Comparison of ENCODE assay signal across 8 mouse cellular contexts in genomic region chr6:57703703-57704102, GRCm38 (mm10). TPM values are rescaled to one million over a fixed set of nuclear protein-coding genes. Genes with fewer than 3 reads are reported as not detected.
DNase-seq lines count a peak whose midpoint lies in the region; ATAC-seq and TF ChIP-seq lines count a peak whose summit lies in the region.

No protein-coding gene starts in this region.

- no peaks in the 10 kb centered on the region for H3K27me3 ChIP-seq in heart, adult 2 months (ENCODE audit: control insufficient read depth, insufficient read depth, low read length)
- no peaks in the 10 kb centered on the region for H3K27me3 ChIP-seq in forebrain, embryonic 12.5 days
- H3K27me3 ChIP-seq in kidney, postnatal 0 days (ENCODE audit: insufficient read depth, low read length) = no peaks in the 10 kb centered on the region
- H3K27me3 ChIP-seq in midbrain, embryonic 11.5 days (ENCODE audit: control insufficient read depth, insufficient read depth, low read length) = no peaks in the 10 kb centered on the region

- DNase-seq in heart, adult 2 months = no peak
- DNase-seq in heart, postnatal 4 days = no peak
- DNase-seq in MN1 (ENCODE audit: low spot score) = peak; percentile 26
- peak; percentile 58 for DNase-seq in kidney, postnatal 0 days (ENCODE audit: low spot score)
- DNase-seq in midbrain, embryonic 11.5 days (ENCODE audit: low spot score, missing footprints) = peak; percentile 87
- DNase-seq in right cerebral cortex, postnatal 25 days = no peak
- DNase-seq in layer of hippocampus, postnatal 25 days (ENCODE audit: extremely low spot score in 1 of 2, low spot score in 1 of 2) = no peak

- H3K9me3 ChIP-seq in forebrain, embryonic 12.5 days = no peaks in the 10 kb centered on the region
- no peaks in the 10 kb centered on the region for H3K9me3 ChIP-seq in kidney, postnatal 0 days (replicated peaks; ENCODE audit: low read length)
- no peaks in the 10 kb centered on the region for H3K9me3 ChIP-seq in midbrain, embryonic 11.5 days (ENCODE audit: control insufficient read depth, low read length)

- peak overlapping the region; percentile 98 for H3K27ac ChIP-seq in heart, adult 2 months
- H3K27ac ChIP-seq in forebrain, embryonic 12.5 days = peak overlapping the region; percentile 98
- peak overlapping the region; percentile 92; the same call in 1 of the 2 replicates for H3K27ac ChIP-seq in kidney, postnatal 0 days
- peak overlapping the region; percentile 94 for H3K27ac ChIP-seq in midbrain, embryonic 11.5 days (ENCODE audit: low read depth, low read length)

- no peak for TF ChIP-seq EP300 in heart, adult 2 months (IDR thresholded peaks at IDR 0.05; ENCODE audit: insufficient read depth, low read depth, low read length)

- ATAC-seq in forebrain, embryonic 12.5 days (ENCODE audit: low FRiP score) = peak; percentile 42
- ATAC-seq in kidney, postnatal 0 days (replicated peaks; ENCODE audit: low FRiP score, low read depth) = peak; percentile 23; the same call in 1 of the 2 replicates
- peak; percentile 45 for ATAC-seq in midbrain, embryonic 11.5 days (ENCODE audit: low FRiP score)

- TF ChIP-seq POLR2A in heart, adult 2 months (IDR thresholded peaks at IDR 0.05; ENCODE audit: insufficient read depth, low read depth, low read length) = no peak

- WGBS in heart, adult 2 months = 2% methylated on average over 2 of the region's 2 CpGs
- 29% methylated on average over 2 of the region's 2 CpGs for WGBS in forebrain, embryonic 12.5 days
- WGBS in kidney, postnatal 0 days = 19% methylated on average over 2 of the region's 2 CpGs
- 32% methylated on average over 2 of the region's 2 CpGs for WGBS in midbrain, embryonic 11.5 days

- H3K4me2 ChIP-seq in forebrain, embryonic 12.5 days = peak overlapping the region; percentile 64
- peak overlapping the region; percentile 64 for H3K4me2 ChIP-seq in kidney, postnatal 0 days (ENCODE audit: low read length)
- peak overlapping the region; percentile 60 for H3K4me2 ChIP-seq in midbrain, embryonic 11.5 days

- H3K4me1 ChIP-seq in heart, adult 2 months (ENCODE audit: control insufficient read depth, insufficient read depth, low read length) = 0 out of 2 replicates have a peak, but pooled peaks cover 2% of the 10 kb centered on the region
- H3K4me1 ChIP-seq in forebrain, embryonic 12.5 days = peaks cover 21% of the 10 kb centered on the region
- H3K4me1 ChIP-seq in kidney, postnatal 0 days (replicated peaks; ENCODE audit: insufficient read depth, low read length) = no peaks in the 10 kb centered on the region
- H3K4me1 ChIP-seq in midbrain, embryonic 11.5 days (ENCODE audit: control insufficient read depth, insufficient read depth, low read length) = peaks cover 6% of the 10 kb centered on the region; the same call in 1 of the 2 replicates

- peak overlapping the region; percentile 73 for H3K9ac ChIP-seq in heart, adult 2 months (ENCODE audit: low read depth, low read length)
- H3K9ac ChIP-seq in forebrain, embryonic 12.5 days = peak overlapping the region; percentile 84
- H3K9ac ChIP-seq in kidney, postnatal 0 days (ENCODE audit: low read depth, low read length) = peak overlapping the region; percentile 82
- H3K9ac ChIP-seq in midbrain, embryonic 11.5 days (ENCODE audit: low read length) = peak overlapping the region; percentile 88

- H3K79me2 ChIP-seq in heart, adult 2 months (replicated peaks; ENCODE audit: control insufficient read depth, insufficient read depth, low read length) = peaks cover 2% of the 10 kb centered on the region; the same call in 1 of the 2 replicates

- no peak for TF ChIP-seq CTCF in heart, adult 2 months (IDR thresholded peaks at IDR 0.05)
- TF ChIP-seq CTCF in kidney, postnatal 0 days (IDR thresholded peaks at IDR 0.05; ENCODE audit: low read depth) = no peak

- intact Hi-C loops in heart, adult 2 months (cut with DNase I) = loop anchor here (1.0 to 10.0 kb wide), 3 partner anchors 11 to 989 kb away; partner anchors contain the start of genes Avl9, Ppm1k and Pyurf

- peaks cover 4% of the 10 kb centered on the region; the same call in 1 of the 2 replicates for H3K36me3 ChIP-seq in heart, adult 2 months (ENCODE audit: control insufficient read depth, insufficient read depth, low read length)
- H3K36me3 ChIP-seq in forebrain, embryonic 12.5 days (replicated peaks) = no peaks in the 10 kb centered on the region
- H3K36me3 ChIP-seq in kidney, postnatal 0 days (ENCODE audit: insufficient read depth, low read length) = no peaks in the 10 kb centered on the region
- H3K36me3 ChIP-seq in midbrain, embryonic 11.5 days (ENCODE audit: control insufficient read depth, insufficient read depth, low read length) = no peaks in the 10 kb centered on the region

- H3K4me3 ChIP-seq in heart, adult 2 months = peak overlapping the region; percentile 97
- H3K4me3 ChIP-seq in forebrain, embryonic 12.5 days (replicated peaks) = peak overlapping the region; percentile 78
- peak overlapping the region; percentile 67 for H3K4me3 ChIP-seq in kidney, postnatal 0 days (replicated peaks; ENCODE audit: low read depth, low read length)
- peak overlapping the region; percentile 72 for H3K4me3 ChIP-seq in midbrain, embryonic 11.5 days (ENCODE audit: low read depth, low read length)

RNA-seq across cellular contexts. Expression of gene Lancl2, which starts 1.4 kb away (rescaled TPM):
- 10 to 100 TPM; 12.7 to 13.1 TPM for total RNA-seq in heart, adult 2 months (2021)
- polyA plus RNA-seq in heart, adult 2 months (2012; rRNA removed) = 4.5 and 10.1 TPM in 2 replicates
- total RNA-seq in heart, postnatal 4 days (2021) = 10 to 100 TPM; 23.6 to 26.0 TPM
- 59.9 and 60.5 TPM in 2 replicates for polyA plus RNA-seq in forebrain, embryonic 12.5 days (2016; fragmentation: Nextera tagmentation; extraction: Ambion mirVana)
- 22.8 and 23.7 TPM in 2 replicates for polyA plus RNA-seq in kidney, postnatal 0 days (2015; fragmentation: Nextera tagmentation; extraction: Ambion mirVana)
- 58.4 and 59.3 TPM in 2 replicates for polyA plus RNA-seq in midbrain, embryonic 11.5 days (2014; fragmentation: Nextera tagmentation; extraction: Ambion mirVana)
- total RNA-seq in layer of hippocampus, postnatal 25 days (2021) = 10 to 100 TPM; 88.1 to 93.9 TPM

RNA-seq across cellular contexts. Expression of gene Pyurf, which starts 11.8 kb away (rescaled TPM):
- total RNA-seq in heart, adult 2 months (2021) = 10 to 100 TPM; 21.5 to 24.6 TPM
- 20.3 and 38.6 TPM in 2 replicates for polyA plus RNA-seq in heart, adult 2 months (2012; rRNA removed)
- 10 to 100 TPM; 15.9 to 18.5 TPM for total RNA-seq in heart, postnatal 4 days (2021)
- polyA plus RNA-seq in forebrain, embryonic 12.5 days (2016; fragmentation: Nextera tagmentation; extraction: Ambion mirVana) = 11.8 and 14.2 TPM in 2 replicates
- 30.4 and 31.6 TPM in 2 replicates for polyA plus RNA-seq in kidney, postnatal 0 days (2015; fragmentation: Nextera tagmentation; extraction: Ambion mirVana)
- polyA plus RNA-seq in midbrain, embryonic 11.5 days (2014; fragmentation: Nextera tagmentation; extraction: Ambion mirVana) = 15.7 and 17.9 TPM in 2 replicates
- 1 to 10 TPM; 8.4 TPM for total RNA-seq in layer of hippocampus, postnatal 25 days (2021)

Comparison
In these comparisons a context has a peak if more than half of its experiments do, and no peak if none do; other contexts are left out.
1. DNase-seq: peak in MN1 (single experiment), kidney, postnatal 0 days (single experiment) and midbrain, embryonic 11.5 days (single experiment); none in heart, adult 2 months (0 of 2), heart, postnatal 4 days (single experiment), right cerebral cortex, postnatal 25 days (single experiment) and layer of hippocampus, postnatal 25 days (0 of 2).
2. Peak in every context shown above with its lines, with median percentiles within 50 percentile points of each other: H3K27ac ChIP-seq, H3K4me3 ChIP-seq, H3K9ac ChIP-seq, ATAC-seq and H3K4me2 ChIP-seq.